Mouse (Mus musculus) forebrain, embryonic 12.5 days (tissue): ENCODE data around the gene Dgkb. TPM values are rescaled to one million over a fixed set of nuclear protein-coding genes. Genes with fewer than 3 reads are reported as not detected.
A peak's percentile ranks its signal among the peaks of the same experiment; 100 is the strongest.

Experiments
- ATAC-seq: fragments of 200-750 bp; cut with Nextera tagmentation; 2 replicates; pipeline ENCODE4 v1.8.0; 2017; ENCODE audit warnings: moderate TSS enrichment; ENCODE audit not compliant: low FRiP score
- H3K27ac ChIP-seq: fragments of 300-500 bp; sonication (generic); 2 replicates; pipeline ENCODE4 v1.5.1; 2016; ENCODE audit warnings: mild to moderate bottlenecking
- H3K27me3 ChIP-seq: fragments of 300-500 bp; sonication (generic); 2 replicates; pipeline ENCODE4 v1.6.1; 2016; ENCODE audit warnings: mild to moderate bottlenecking
- H3K36me3 ChIP-seq: fragments of 300-500 bp; sonication (generic); replicated peaks from 2 replicates; pipeline ENCODE4 v1.6.1; 2016; ENCODE audit warnings: mild to moderate bottlenecking
- H3K4me1 ChIP-seq: fragments of 300-500 bp; sonication (generic); 2 replicates; pipeline ENCODE4 v1.6.1; 2016
- H3K4me2 ChIP-seq: fragments of 300-500 bp; sonication (generic); 2 replicates; pipeline ENCODE4 v1.6.1; 2016; ENCODE audit warnings: mild to moderate bottlenecking, moderate library complexity
- H3K4me3 ChIP-seq: fragments of 300-500 bp; sonication (generic); replicated peaks from 2 replicates; pipeline ENCODE4 v1.5.1; 2016; ENCODE audit warnings: mild to moderate bottlenecking
- H3K9ac ChIP-seq: fragments of 300-500 bp; sonication (generic); 2 replicates; pipeline ENCODE4 v1.6.1; 2016; ENCODE audit warnings: mild to moderate bottlenecking
- H3K9me3 ChIP-seq: fragments of 300-500 bp; sonication (generic); 2 replicates; pipeline ENCODE4 v1.6.1; 2016
- WGBS: fragments of 180-500 bp; shearing (Covaris S2); methylation state at CpG from one replicate; pipeline ENCODE4 v1.1.7; 2016; 5-methylcytosine and 5-hydroxymethylcytosine counted together
- polyA plus RNA-seq: library from polyadenylated mRNA; unstranded; fragments of >200 nt; fragmentation: Nextera tagmentation; extraction: Ambion mirVana; gene quantifications from 2 replicates; pipeline ENCODE4 v1.2.1, GENCODE M21; 2016

Dgkb gene
- polyA plus RNA-seq, 1 experiment from 2014 or later, result 2.9 TPM

- peaks cover 4% of the 10 kb centered on the region; the same call in 1 of the 2 replicates for H3K4me1 ChIP-seq
- no peak overlapping the region for H3K27ac ChIP-seq
- H3K4me2 ChIP-seq, result no peak overlapping the region
- H3K9me3 ChIP-seq, result no peaks in the 10 kb centered on the region
- H3K36me3 ChIP-seq, result no peaks in the 10 kb centered on the region
- no peaks in the 10 kb centered on the region for H3K27me3 ChIP-seq
- H3K9ac ChIP-seq, result no peak overlapping the region
- H3K4me3 ChIP-seq, result no peak overlapping the region
- 90% methylated on average over 4 of the region's 4 CpGs for WGBS
- ATAC-seq, result no peak
These were observed 582.6 kb downstream of the Dgkb start for GRCm38 (mm10) chr12:38400089-38400488.

- Histone ChIP-seq H3K4me3 (no peak overlapping the region), H3K4me2 (no peak overlapping the region), H3K27me3 (no peaks in the 10 kb centered on the region), H3K36me3 (no peaks in the 10 kb centered on the region), H3K9me3 (no peaks in the 10 kb centered on the region), H3K9ac (no peak overlapping the region), H3K4me1 (peaks cover 8% of the 10 kb centered on the region), H3K27ac (no peak overlapping the region)
- 11% methylated on average over 10 of the region's 10 CpGs for WGBS
- peak; percentile 33 for ATAC-seq
These were observed 618.0 kb downstream of the Dgkb start for GRCm38 (mm10) chr12:38435364-38436130.

- H3K9ac ChIP-seq, result no peak overlapping the region
- H3K4me1 ChIP-seq, result peaks cover 8% of the 10 kb centered on the region
- H3K36me3 ChIP-seq, result no peaks in the 10 kb centered on the region
- H3K9me3 ChIP-seq, result no peaks in the 10 kb centered on the region
- no peaks in the 10 kb centered on the region for H3K27me3 ChIP-seq
- ATAC-seq, result peak; percentile 77
- 11% methylated on average over 1 of the region's 1 CpGs for WGBS
- no peak overlapping the region for H3K27ac ChIP-seq
- H3K4me2 ChIP-seq, result no peak overlapping the region
- no peak overlapping the region for H3K4me3 ChIP-seq
These were observed 618.6 kb downstream of the Dgkb start for GRCm38 (mm10) chr12:38436131-38436436.

GRCm38 (mm10) chr12:38450323-38451087, 633.0 kb downstream of the Dgkb start:
- Histone ChIP-seq H3K9ac (no peak overlapping the region), H3K4me2 (no peak overlapping the region), H3K27me3 (no peaks in the 10 kb centered on the region), H3K27ac (peak overlapping the region; percentile 21; the same call in 1 of the 2 replicates), H3K4me1 (0 out of 2 replicates have a peak, but pooled peaks cover 3% of the 10 kb centered on the region), H3K9me3 (no peaks in the 10 kb centered on the region), H3K4me3 (no peak overlapping the region), H3K36me3 (no peaks in the 10 kb centered on the region)
- peak; percentile 79 for ATAC-seq
- WGBS, result 22% methylated on average over 7 of the region's 7 CpGs

- Histone ChIP-seq H3K4me2 (no peak overlapping the region), H3K27me3 (no peaks in the 10 kb centered on the region), H3K4me1 (0 out of 2 replicates have a peak, but pooled peaks cover 3% of the 10 kb centered on the region), H3K36me3 (no peaks in the 10 kb centered on the region), H3K27ac (no peak overlapping the region), H3K4me3 (no peak overlapping the region), H3K9me3 (no peaks in the 10 kb centered on the region), H3K9ac (no peak overlapping the region)
- ATAC-seq, result no peak
- 84% methylated on average over 3 of the region's 3 CpGs for WGBS
These were observed 634.2 kb downstream of the Dgkb start for GRCm38 (mm10) chr12:38451677-38452076.

GRCm38 (mm10) chr12:38468191-38468590, 650.7 kb downstream of the Dgkb start:
- Histone ChIP-seq H3K36me3 (no peaks in the 10 kb centered on the region), H3K9me3 (no peaks in the 10 kb centered on the region), H3K27ac (no peak overlapping the region), H3K27me3 (no peaks in the 10 kb centered on the region), H3K9ac (no peak overlapping the region), H3K4me1 (no peaks in the 10 kb centered on the region), H3K4me3 (no peak overlapping the region), H3K4me2 (no peak overlapping the region)
- no peak for ATAC-seq

- no peak overlapping the region for H3K27ac ChIP-seq
- no peak overlapping the region for H3K4me3 ChIP-seq
- no peak overlapping the region for H3K4me2 ChIP-seq
- H3K4me1 ChIP-seq, result no peaks in the 10 kb centered on the region
- H3K27me3 ChIP-seq, result no peaks in the 10 kb centered on the region
- H3K9ac ChIP-seq, result no peak overlapping the region
- no peaks in the 10 kb centered on the region for H3K36me3 ChIP-seq
- H3K9me3 ChIP-seq, result no peaks in the 10 kb centered on the region
- no peak for ATAC-seq
These were observed 651.1 kb downstream of the Dgkb start for GRCm38 (mm10) chr12:38468605-38469004.

- no peaks in the 10 kb centered on the region for H3K36me3 ChIP-seq
- no peak overlapping the region for H3K9ac ChIP-seq
- WGBS, result 34% methylated on average over 2 of the region's 2 CpGs
- no peak overlapping the region for H3K4me2 ChIP-seq
- no peak for ATAC-seq
- H3K4me1 ChIP-seq, result no peaks in the 10 kb centered on the region
- no peaks in the 10 kb centered on the region for H3K9me3 ChIP-seq
- no peak overlapping the region for H3K4me3 ChIP-seq
- no peaks in the 10 kb centered on the region for H3K27me3 ChIP-seq
- H3K27ac ChIP-seq, result no peak overlapping the region
These were observed 679.7 kb downstream of the Dgkb start for GRCm38 (mm10) chr12:38497229-38497628.

GRCm38 (mm10) chr12:38500931-38501330, 683.4 kb downstream of the Dgkb start:
- Histone ChIP-seq H3K36me3 (no peaks in the 10 kb centered on the region), H3K4me3 (no peak overlapping the region), H3K9me3 (no peaks in the 10 kb centered on the region), H3K27me3 (no peaks in the 10 kb centered on the region), H3K9ac (no peak overlapping the region), H3K27ac (no peak overlapping the region), H3K4me2 (no peak overlapping the region), H3K4me1 (no peaks in the 10 kb centered on the region)
- WGBS, result 14% methylated on average over 3 of the region's 3 CpGs
- ATAC-seq, result peak; percentile 77; the same call in 1 of the 2 replicates

GRCm38 (mm10) chr12:38508195-38508594, 690.7 kb downstream of the Dgkb start:
- H3K27me3 ChIP-seq, result no peaks in the 10 kb centered on the region
- no peaks in the 10 kb centered on the region for H3K9me3 ChIP-seq
- H3K36me3 ChIP-seq, result no peaks in the 10 kb centered on the region
- WGBS, result 14% methylated on average over 1 of the region's 1 CpGs
- no peak overlapping the region for H3K9ac ChIP-seq
- 0 out of 2 replicates have a peak, but pooled peaks cover 3% of the 10 kb centered on the region for H3K4me1 ChIP-seq
- H3K27ac ChIP-seq, result no peak overlapping the region
- H3K4me2 ChIP-seq, result no peak overlapping the region
- ATAC-seq, result no peak; the same call in 1 of the 2 replicates
- no peak overlapping the region for H3K4me3 ChIP-seq

- no peak for ATAC-seq
- Histone ChIP-seq H3K9ac (no peak overlapping the region), H3K4me3 (no peak overlapping the region), H3K27ac (no peak overlapping the region), H3K36me3 (no peaks in the 10 kb centered on the region), H3K4me1 (no peaks in the 10 kb centered on the region), H3K9me3 (no peaks in the 10 kb centered on the region), H3K4me2 (no peak overlapping the region), H3K27me3 (no peaks in the 10 kb centered on the region)
- 74% methylated on average over 4 of the region's 4 CpGs for WGBS
These were observed 727.9 kb downstream of the Dgkb start for GRCm38 (mm10) chr12:38545431-38545830.

- H3K4me1 ChIP-seq, result peaks cover 5% of the 10 kb centered on the region
- H3K4me2 ChIP-seq, result no peak overlapping the region
- H3K9me3 ChIP-seq, result no peaks in the 10 kb centered on the region
- no peak overlapping the region for H3K9ac ChIP-seq
- no peak overlapping the region for H3K4me3 ChIP-seq
- no peaks in the 10 kb centered on the region for H3K36me3 ChIP-seq
- 87% methylated on average over 6 of the region's 6 CpGs for WGBS
- ATAC-seq, result no peak
- no peak overlapping the region for H3K27ac ChIP-seq
- H3K27me3 ChIP-seq, result no peaks in the 10 kb centered on the region
These were observed 759.6 kb downstream of the Dgkb start for GRCm38 (mm10) chr12:38577141-38577540.
